Mouse (Mus musculus) retina, adult 2 months (tissue): ENCODE results near the gene Ccdc170.

Experiments
- DNase-seq: peaks from one replicate; pipeline ENCODE4 v3.0.0-alpha.2; 2012; ENCODE audit warnings: low read depth, low spot score

The Ccdc170 gene

DNA sequence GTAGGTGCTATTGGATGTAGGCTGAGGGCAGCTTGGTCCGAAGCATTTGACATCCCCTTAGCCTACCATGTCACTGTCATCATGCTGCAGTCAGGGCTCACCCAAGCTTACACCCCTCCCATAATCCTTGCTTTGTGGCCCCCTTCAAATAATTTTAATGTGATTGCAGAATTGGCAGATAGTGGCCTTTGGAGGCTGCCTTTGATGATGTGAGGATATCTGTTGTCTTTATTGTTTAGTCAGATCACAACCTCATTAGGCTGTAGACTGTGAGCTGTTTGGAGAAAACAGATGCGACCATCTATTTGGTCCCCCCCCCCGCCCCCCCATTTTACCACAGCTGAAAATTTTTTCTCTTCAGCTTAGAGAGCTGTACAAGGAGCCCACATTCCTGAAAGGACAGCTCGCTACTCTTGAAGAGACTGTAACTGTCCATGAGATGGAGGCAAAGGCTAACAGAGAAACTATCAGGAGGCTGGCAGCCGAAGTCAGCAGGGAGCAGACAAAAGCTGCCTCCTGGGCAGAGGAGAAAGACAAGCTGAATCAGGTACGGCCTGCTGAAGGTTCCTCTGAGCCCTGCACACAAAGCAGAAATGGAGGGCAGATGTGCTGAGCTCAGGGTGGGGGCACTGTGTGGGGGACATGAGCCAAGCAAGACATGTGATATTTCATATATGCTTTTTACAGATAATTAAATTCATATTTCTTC, 38.2 kb downstream of the Ccdc170 start:
- no peak for DNase-seq

DNA sequence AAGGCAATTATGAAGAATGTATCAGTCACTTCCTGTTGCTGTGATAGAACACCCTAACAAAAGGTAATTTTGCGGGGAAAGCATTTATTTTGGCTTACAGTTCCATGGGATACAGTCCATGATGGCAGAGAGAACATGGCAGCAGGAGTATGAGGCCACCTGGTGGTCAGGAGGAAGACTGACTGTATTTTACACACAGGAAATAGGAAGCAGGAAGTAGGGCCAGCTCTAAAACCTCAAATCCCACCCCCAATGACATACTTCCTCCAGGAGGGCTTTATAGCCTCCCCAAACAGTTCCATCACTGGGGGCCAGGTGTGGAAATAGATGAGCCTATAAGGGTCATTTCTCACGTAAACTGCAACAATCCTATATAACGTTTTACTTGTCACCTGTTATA, 39.8 kb downstream of the Ccdc170 start:
- no peak for DNase-seq

DNA sequence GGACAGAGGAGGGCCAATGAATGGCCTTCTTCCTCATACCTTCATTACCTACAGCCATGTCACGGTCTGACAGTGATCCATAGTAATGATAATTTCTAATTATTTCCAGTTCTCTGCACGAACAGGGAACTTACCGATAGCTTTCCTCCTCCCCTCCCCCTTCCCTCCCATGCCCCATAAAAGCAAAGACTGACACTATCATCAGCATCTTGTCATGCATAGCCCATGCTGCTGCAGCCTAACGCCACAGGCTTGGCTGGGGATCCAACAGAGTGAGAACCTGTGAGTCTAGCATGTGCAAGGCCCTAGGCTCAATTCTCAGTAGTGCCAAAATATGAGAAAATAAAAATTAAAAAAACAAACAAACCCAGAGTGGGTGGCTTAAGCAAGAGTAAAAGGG, 40.8 kb downstream of the Ccdc170 start:
- no peak for DNase-seq

DNA sequence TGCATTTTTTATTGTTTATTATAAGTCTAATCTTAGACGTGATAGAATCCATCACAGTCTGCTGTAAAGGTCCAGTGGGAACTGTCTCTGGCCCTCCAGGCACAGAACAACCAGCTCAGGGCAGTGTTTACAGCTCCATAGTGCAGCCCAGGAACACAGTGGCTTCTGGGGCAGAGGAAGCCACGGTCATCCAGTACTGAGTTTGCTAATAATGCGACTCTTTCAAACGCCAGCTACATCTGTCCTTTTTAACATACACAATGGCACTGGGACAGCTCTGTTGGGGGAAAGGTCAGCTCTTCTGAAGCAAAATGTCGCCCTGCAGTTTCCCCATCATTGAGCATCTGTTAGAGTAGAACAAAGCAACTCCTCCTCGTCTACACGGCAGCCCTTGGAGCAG, 45.7 kb downstream of the Ccdc170 start:
- DNase-seq = no peak

DNA sequence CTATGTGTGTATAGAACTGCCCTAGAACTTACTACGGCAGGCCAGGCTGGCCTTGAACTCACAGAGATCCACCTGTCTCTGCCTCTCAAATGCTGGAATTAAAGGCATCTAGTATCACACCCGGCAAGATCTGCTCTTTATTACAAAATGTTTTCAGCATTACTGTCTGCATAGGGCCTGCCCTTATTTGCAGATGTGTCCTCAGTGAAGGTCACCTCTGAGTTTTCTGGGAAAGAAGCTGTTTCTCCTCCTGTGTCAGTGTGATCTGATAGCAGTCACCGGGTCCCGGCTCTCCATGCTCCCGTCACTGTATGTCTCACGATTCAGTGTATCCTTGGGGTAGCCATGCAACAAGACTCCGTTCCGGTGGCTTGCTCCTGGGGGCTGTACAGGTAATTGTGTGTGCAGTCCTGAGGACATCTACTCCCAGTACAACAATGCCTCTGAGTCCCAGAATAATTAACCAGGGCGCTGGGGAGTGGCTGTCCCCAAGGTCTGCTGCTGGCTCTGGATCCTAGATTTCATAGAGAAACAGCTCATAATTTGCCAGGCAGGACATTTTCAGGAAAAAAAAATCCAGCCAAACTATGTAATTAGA, 48.4 kb downstream of the Ccdc170 start:
- DNase-seq = no peak

DNA sequence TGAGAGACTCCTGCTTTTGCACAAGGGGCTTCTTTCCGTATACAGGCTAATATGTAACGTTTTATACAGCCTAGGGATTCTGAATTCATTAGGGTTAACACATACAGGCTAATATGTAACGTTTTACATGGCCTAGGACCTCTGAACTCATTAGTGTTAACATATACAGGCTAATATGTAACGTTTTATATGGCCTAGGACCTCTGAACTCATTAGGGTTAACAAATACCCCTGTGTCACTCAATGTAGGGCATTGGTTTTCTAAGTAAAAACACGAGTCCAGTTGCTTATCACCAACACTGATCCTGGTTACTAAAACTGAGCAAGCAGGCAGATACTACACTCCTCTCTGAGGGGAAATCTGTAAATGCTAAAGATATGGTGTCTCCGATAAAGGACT, 49.6 kb downstream of the Ccdc170 start:
- no peak for DNase-seq

DNA sequence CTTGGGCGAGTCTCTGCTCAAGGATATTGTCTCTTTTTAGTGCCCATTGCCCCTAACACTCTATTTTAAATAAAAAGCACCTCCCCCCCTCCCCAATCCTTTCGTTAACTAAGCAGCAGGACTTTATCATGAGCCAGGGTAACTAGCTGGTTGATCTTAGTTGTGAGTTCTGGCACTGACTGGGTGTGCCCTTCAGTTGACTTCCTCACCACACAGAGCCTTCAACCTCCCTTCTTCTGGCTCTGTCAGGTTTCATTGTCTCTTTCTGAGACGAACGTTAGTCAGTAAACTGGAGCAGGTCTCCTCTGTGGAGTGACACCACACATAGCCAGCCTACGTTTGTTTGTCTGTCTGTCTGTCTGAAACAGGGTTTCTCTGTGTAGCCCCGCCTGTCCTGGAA, 50.4 kb downstream of the Ccdc170 start:
- no peak for DNase-seq

DNA sequence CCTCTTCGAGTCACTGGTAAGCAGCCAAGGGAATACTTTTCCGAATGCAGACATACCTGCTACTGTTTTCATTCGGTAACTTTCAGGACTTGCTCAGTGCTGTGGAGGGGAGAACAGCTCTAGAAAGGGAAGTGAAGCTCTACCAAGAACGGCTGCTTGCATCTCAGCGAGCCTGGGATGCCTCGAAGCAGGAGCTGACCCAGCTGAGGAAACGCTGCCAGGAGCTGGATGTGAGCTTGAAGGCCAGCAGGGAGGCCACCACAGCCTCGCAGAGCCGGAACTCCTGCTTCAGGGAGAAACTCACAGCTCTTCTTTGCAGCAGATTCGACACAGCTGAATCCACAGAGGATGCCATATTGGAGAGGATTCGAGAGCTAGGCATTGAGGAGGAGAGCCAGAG, 51.6 kb downstream of the Ccdc170 start:
- no peak for DNase-seq

DNA sequence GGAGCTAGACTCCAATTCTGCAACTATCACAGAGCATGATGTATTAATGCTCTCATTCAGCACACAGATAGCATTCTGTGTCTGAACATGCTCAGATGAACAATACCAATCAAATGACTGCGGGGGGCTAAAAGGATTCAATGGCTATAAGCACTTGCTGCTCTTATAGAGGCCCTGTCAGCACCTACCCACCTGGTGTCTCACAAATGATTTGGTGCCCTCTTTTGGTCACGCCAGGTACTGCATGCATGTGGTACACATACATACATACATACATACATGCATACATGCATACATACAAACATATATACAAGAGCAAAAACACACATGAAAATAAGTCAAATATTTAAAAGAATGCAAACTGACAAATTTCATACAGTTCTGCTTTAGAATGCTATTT, 63.2 kb downstream of the Ccdc170 start:
- no peak for DNase-seq

DNA sequence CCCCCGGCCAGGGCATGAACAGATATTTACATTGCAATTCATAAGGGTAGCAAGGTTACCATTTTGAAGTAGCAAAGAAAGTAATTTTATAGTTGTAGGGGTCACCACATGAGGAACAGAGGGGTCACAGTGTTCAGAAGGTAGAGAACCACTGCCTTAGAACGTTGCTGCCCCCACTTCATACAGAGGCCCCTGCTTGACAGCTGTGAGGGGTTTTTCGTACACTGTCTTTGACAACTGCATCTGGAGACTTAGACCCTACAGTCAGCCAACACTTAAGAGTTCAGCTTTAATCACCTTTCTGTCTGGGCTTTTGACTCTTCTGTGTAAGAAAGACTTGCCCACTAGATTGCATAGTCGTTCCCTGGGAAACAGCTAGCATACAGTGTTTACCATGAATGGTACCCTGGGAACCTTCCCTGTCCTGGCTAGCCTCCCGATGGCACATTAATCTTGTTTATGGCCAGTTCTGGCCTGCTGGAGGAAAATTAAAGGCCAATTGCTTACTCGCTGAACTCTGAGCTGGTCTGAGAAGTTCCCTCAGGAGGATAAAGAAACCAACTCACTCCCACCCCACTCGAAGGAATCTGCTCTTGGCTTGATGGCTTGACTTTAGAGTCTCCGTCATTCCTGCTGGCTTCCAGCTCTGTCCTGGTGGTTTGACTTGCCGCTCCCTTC, 71.3 kb downstream of the Ccdc170 start:
- no peak for DNase-seq

DNA sequence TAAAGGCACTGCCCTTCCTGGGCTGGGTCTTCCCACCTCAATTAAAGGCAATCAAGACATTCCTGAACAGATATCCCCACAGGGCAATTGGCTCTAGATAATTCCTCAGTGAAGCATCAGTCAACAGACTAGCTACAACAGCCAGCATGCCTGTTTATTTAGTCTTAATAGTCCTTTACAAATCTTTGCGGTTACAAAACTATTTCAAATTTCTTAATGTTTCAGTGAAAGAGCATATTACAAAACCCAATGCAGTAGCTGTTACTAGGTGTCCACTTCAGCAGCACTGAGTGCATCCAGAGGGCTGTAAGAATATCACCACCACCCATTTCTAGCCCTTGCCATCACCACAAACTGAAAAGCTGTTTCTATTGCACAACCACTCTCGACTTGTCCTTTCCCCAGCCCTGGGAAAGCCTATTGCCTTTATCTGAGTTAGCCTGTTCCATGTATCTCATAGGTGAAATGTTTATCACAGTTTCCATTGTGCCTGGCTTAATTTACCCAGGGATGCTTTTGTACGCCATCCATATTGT, 74.6 kb downstream of the Ccdc170 start:
- no peak for DNase-seq

DNA sequence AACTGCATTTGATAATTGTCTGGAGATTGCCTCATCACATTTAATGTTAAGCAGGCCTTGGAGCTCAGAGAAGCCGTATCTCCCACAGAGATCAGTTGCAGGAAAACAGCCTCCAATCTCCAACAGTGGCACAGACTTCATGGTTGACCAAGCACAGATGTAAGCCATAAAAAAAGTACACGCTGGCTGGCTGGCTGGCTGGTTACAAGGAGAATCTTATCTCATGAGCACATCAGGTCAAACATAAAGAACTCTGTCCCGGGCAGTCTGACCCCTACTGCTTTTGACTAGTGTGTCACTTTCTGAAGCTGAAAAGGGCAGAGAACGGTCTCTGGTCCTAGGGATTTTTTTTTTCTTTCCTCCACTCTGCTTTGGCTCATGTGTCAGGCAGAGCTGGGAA, 76.8 kb downstream of the Ccdc170 start:
- no peak for DNase-seq

DNA sequence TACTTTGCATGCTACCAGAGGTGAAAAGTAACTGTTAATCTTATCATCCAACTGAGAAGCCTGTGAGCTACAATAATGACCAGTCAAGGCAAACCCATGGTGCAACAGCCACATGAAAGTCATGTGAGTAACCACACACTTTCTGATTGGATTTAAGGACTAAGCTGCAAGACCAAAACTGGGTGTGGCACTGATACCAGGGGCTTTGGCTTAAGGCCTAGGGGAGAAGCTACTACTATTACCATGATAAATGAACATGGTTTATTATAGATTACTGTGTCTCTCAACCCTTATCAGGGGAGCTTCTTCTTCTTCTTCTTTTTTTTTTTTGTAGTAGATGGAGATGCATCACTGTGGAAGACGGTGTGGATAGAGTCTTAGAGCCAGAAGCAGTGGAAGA, 82.8 kb downstream of the Ccdc170 start:
- no peak for DNase-seq

DNA sequence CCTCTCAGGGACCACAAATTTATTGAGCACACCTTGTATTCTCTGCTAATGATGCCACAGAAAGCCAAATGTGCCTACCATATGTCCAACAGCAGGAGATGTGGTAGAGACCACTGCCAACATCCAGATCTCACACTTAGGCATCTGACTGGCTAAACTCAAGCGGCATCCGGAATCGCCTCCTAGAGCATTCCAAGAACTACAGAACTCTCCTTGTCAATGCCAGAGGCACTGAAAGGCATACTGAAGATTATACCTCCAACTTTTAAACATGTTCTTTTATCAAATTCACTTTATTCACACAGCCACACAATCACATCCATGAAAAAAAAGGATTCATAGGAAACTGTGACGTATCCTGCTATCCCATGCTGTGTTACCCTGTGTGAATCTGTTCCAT, 88.5 kb downstream of the Ccdc170 start:
- DNase-seq = no peak

DNA sequence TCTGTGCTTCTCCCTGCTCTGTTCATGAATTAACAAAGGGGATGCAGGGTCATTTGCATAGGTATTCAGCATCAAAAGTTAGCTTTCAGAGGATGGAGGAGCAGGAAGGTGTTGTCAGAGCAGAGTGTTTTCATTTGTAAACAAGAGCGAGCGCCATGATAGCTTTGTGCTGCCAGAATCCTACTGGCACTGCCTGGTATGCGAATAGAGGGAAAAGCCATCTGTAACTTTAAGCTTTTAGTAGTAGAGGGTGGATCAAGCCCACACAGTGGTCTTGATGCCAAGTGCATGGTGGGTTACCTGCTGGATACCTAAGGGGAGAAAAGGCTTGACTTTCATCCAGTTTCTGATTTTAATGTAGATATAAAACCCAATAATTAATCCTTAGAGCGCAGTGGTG, 89.0 kb downstream of the Ccdc170 start:
- no peak for DNase-seq

DNA sequence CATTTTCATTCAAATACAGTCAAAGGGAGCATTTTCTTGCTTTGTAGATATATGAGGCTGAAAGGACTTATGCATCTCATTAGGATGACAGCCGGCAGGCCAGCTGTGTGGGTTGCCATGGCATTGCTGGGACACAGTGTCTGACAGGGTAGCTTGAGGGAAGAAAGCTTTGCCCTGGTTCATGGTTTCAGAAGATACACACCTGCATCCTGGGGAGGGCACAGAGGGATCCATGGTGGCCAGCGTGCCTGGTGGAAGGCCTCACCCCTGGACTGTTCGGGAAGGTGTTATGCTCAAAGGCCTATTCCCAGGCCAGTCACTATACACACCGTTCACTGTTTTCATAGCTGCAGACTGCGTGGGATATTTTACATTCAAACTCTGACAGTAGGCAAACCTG, 99.6 kb downstream of the Ccdc170 start:
- no peak for DNase-seq

DNA sequence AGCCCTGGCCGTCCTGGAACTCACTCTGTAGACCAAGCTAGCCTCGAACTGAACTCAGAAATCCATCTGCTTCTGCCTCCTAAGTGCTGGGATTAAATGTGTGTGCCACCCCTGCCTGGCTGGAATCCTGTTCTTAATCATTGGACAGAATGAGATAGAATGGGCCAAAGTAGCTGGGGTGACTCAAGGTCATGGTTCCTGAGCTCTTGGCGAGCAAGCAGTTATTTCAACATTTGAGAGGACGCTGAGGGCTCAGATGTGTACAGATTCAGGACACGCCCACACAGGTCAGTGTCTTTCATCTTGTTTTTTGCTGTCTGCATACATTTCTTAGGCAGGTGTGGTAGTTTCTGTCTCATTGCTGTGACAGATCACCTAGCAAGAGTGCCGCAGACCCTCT, 104.4 kb downstream of the Ccdc170 start:
- DNase-seq = no peak

DNA sequence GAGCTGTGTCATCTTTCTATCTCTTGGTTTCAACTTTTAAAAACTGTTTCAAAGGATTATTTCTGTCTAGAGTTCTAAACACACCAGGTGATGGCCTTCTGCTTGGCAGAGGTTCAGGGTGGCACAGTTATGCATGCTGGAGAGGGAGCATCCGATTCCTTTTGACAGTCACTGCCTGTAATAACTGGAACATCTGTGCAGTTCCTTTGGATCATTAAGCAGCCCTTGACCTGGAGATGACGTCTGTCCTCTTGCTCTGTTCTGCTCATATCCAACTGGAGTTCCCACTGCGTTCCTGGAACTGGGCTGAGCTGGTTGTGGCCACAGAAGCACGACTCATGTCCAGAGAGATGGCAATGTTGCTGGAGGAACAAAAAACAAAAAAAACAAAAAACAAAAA, 107.3 kb downstream of the Ccdc170 start:
- no peak for DNase-seq

DNA sequence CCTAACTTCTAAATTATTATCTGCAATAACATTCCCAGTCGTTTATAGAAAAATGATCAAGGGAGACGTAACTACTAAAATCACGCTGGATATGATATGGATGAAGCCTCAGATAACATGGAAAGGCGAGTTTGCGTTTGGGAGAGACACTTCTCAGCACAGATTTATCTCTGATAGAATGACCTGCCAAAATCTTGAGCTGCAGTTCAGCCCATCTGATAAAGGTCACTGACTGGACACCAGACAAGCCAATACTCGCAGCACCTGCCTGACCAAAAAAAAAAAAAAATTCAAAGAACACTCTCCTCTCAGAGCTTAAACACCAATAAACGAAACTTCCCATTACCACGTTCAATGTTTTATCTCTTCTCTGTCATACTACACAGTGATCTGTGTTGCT, 108.7 kb downstream of the Ccdc170 start:
- no peak for DNase-seq

DNA sequence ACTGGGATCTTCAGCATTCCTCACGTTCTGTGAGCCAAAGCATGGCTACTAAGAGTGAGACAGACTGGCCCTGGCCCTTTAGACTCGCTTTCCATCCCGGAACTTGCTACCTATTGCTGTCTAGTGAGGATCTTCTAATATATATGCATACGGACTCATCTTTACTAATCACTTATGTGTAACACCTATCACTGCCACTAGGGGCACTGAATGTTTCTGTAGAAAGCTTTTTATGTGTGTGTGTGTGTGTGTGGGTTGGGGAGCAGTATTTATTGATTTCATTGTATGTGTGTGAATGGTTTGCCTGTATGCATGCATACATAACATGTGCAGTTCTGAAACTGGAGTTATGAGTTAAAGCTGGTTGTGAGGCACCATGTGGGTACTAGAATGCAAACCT, 111.5 kb downstream of the Ccdc170 start:
- DNase-seq = no peak

DNA sequence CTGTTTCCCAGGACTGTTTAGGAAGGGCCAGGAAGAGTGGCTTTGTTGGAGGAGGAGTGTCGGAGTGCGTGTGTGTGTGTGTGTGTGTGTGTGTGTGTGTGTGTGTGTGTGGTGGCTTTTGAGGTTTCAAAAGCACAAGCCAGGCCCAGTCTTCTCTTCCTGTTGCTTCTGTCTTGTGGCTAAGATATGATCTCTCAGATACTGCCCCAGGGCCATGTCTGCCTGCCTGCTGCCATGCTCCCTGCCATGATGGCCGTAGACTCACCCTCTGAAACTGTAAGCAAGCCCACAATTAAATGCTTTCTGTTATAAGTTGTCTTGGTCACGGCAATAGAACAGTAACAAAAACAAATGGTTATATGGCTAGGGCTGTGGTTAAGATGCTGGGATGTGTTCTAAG, 114.9 kb downstream of the Ccdc170 start:
- DNase-seq = no peak

DNA sequence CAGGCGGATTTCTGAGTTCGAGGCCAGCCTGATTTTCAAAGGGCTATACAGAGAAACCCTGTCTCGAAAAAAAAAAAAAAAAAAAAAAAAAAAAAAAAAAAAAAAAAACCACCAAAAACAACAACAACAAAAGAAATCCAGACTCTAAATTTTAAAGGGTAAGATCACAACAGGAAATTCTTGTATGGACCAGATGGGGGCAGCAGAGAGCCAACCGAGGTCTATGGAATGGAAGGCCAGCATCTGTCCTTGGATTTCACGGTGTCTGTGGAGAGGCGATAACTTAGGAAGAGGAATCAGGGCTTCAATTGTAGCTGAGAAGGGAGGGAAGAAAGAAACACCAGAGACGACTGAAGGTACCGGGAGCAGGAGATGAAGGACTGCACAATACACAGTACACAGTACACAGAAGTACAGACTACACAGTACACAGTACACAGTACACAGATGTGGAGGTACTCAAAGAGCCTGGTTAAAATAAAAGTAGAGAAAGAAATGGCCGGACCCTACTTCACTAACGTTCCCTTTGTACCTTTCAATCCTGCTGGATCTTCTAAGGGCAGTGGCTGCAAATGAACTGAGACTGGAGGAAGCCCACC, 116.0 kb downstream of the Ccdc170 start:
- DNase-seq = peak; percentile 43

DNA sequence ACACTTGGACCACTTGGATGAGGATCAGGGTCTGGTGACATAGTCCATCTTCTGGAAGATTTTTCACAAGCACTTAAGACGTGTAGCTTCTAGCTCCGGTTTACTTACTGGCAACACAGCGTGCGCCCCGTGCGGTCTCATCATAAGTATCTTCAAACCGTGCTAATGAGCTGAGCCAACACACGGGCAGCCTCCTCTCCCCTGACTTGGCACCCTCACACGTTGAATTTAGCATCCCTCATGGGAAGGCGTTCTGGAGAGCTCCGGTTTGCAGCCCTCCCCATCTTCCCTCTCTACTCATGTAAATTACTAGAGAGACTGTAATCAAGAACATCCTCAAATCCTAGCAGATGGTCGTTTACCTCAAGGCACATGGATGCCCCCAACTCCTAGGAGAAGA, 116.6 kb downstream of the Ccdc170 start:
- no peak for DNase-seq
